Mouse (Mus musculus) heart, postnatal 0 days (tissue): ENCODE measurements around the gene Tmem132b. TPM values are rescaled to one million over a fixed set of nuclear protein-coding genes. Genes with fewer than 3 reads are reported as not detected.
A peak's percentile ranks its signal among the peaks of the same experiment; 100 is the strongest.

Experiments
- ATAC-seq: fragments of 200-750 bp; cut with Nextera tagmentation; 2 replicates; pipeline ENCODE4 v1.8.0; 2017; ENCODE audit warnings: low read depth, moderate number of reproducible peaks, moderate library complexity; ENCODE audit not compliant: insufficient read depth
- DNase-seq: peaks from one replicate; pipeline ENCODE4 v3.0.0-alpha.2; 2016; ENCODE audit warnings: low spot score
- H3K27ac ChIP-seq: fragments of 300-500 bp; sonication (generic); 2 replicates; pipeline ENCODE4 v1.5.1; 2014; ENCODE audit warnings: low read depth, mild to moderate bottlenecking
- H3K27me3 ChIP-seq: fragments of 300-500 bp; sonication (generic); 2 replicates; pipeline ENCODE4 v1.6.1; 2014; ENCODE audit warnings: low read length, mixed read lengths; ENCODE audit not compliant: control insufficient read depth, insufficient read depth
- H3K36me3 ChIP-seq: fragments of 300-500 bp; sonication (generic); replicated peaks from 2 replicates; pipeline ENCODE4 v1.6.1; 2014; ENCODE audit warnings: low read length, mixed read lengths; ENCODE audit not compliant: control insufficient read depth, insufficient read depth
- H3K4me1 ChIP-seq: fragments of 300-500 bp; sonication (generic); 2 replicates; pipeline ENCODE4 v1.6.1; 2014; ENCODE audit warnings: antibody characterized with exemption; ENCODE audit not compliant: control insufficient read depth, insufficient read depth
- H3K4me2 ChIP-seq: fragments of 300-500 bp; sonication (generic); 2 replicates; pipeline ENCODE4 v1.6.1; 2014; ENCODE audit warnings: low read depth, mild to moderate bottlenecking, low read length, moderate library complexity
- H3K4me3 ChIP-seq: fragments of 300-500 bp; sonication (generic); 2 replicates; pipeline ENCODE4 v1.5.1; 2014; ENCODE audit warnings: low read depth, low read length
- H3K9ac ChIP-seq: fragments of 300-500 bp; sonication (generic); replicated peaks from 2 replicates; pipeline ENCODE4 v1.6.1; 2014; ENCODE audit warnings: low read depth, low read length, mixed read lengths
- H3K9me3 ChIP-seq: fragments of 300-500 bp; sonication (generic); replicated peaks from 2 replicates; pipeline ENCODE4 v1.6.1; 2016; ENCODE audit warnings: low read length; ENCODE audit not compliant: control insufficient read depth
- CTCF ChIP-seq: IDR thresholded peaks from 2 replicates; pipeline ENCODE4 v1.5.1; 2016; ENCODE audit warnings: antibody characterized with exemption, control low read depth, low read depth
- EP300 ChIP-seq: IDR thresholded peaks from 2 replicates; pipeline ENCODE4 v1.6.1; 2016; ENCODE audit warnings: antibody characterized with exemption, low read depth
- WGBS: fragments of 180-500 bp; shearing (Covaris S2); extraction: QIAGEN DNeasy Blood & Tissue Kit; methylation state at CpG from one replicate; pipeline ENCODE4 v1.1.7; 2014; 5-methylcytosine and 5-hydroxymethylcytosine counted together
- polyA plus RNA-seq: library from polyadenylated mRNA; unstranded; fragments of >200 nt; fragmentation: Nextera tagmentation; extraction: Ambion mirVana; gene quantifications from 2 replicates; pipeline ENCODE4 v1.2.1, GENCODE M21; 2015
- total RNA-seq: library from RNA; depleted of rRNA; stranded (reverse); fragments of >200 nt; gene quantifications from 2 replicates; pipeline ENCODE4 v1.2.3, GENCODE M21; 2014; ENCODE audit warnings: low replicate concordance

Tmem132b gene
- total and polyA plus RNA-seq, 2 experiments from 2014 or later, result 0.04 TPM; not detected in 1

DNA sequence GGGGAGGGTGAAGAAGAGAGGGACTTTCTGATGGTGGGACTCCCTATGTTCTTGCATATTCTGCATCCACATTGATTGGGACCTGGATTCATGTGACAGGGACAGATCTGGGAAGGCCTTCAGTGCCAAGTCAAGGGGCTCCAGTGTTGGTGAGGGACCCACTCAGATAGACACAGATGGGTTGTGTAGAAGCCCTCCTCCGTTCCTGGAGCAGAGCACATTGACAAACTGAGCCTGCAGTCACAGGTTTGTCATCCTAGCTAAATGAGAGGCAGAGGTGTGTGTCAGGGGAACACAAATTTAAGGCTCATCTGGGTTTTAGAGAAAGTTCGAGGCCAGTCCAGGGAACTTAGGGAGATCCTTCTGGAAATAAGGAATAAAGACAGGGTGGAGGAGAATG, 51.7 kb downstream of the Tmem132b start:
- no peak overlapping the region for H3K9ac ChIP-seq
- no peaks in the 10 kb centered on the region for H3K9me3 ChIP-seq
- H3K4me2 ChIP-seq, result no peak overlapping the region
- DNase-seq, result no peak
- WGBS, result 62% methylated on average over 2 of the region's 2 CpGs
- H3K27ac ChIP-seq, result no peak overlapping the region
- TF ChIP-seq CTCF (no peak), EP300 (no peak)
- no peaks in the 10 kb centered on the region for H3K4me1 ChIP-seq
- no peaks in the 10 kb centered on the region for H3K36me3 ChIP-seq
- ATAC-seq, result no peak
- H3K4me3 ChIP-seq, result no peak overlapping the region
- no peaks in the 10 kb centered on the region for H3K27me3 ChIP-seq

DNA sequence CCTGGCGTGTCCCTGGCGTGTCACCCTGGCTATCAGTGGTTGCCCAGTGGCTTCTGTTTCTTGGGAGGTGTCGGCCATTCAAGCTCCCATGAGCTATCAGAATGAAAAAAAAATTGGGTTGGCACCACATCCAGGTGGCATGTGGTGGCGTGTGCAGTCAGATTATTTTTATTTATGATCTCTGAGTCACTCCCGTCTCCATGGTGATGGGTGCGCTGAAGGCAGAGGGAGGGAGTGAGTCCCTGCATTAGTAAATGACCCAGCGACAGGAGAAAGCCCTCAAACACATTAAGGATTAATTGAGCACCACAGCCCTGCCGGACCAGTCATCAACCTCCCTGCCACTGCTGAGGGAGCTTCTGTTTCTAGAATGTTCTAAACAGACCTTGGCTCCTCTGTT, 52.3 kb downstream of the Tmem132b start:
- Histone ChIP-seq H3K27ac (no peak overlapping the region), H3K9ac (no peak overlapping the region), H3K4me2 (no peak overlapping the region), H3K4me1 (no peaks in the 10 kb centered on the region), H3K27me3 (0 out of 2 replicates have a peak, but pooled peaks cover 2% of the 10 kb centered on the region), H3K9me3 (no peaks in the 10 kb centered on the region), H3K4me3 (no peak overlapping the region), H3K36me3 (no peaks in the 10 kb centered on the region)
- 66% methylated on average over 8 of the region's 8 CpGs for whole genome bisulfite sequencing
- ATAC-seq (no peak), DNase-seq (no peak)
- no peak for TF ChIP-seq EP300
- no peak for TF ChIP-seq CTCF

DNA sequence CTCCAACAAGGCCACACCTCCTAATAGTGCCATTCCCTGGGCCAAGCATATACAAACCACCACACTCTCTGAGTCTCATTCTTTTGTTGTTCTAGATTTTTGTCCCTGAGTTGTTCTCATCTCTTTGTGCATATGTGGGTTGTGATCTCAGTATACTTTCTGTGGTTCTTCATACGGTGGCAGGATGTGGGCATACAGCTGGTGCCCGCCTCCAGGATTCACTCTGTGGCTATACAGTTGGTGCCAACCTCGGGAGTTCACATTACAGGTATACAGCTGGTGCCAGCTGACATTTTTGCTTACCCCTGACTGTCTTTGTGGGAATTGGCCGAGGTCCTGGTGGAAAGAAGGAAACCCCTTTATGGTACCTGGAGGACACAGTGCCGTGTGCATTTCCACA, 53.6 kb downstream of the Tmem132b start:
- Histone ChIP-seq H3K4me2 (no peak overlapping the region), H3K27me3 (0 out of 2 replicates have a peak, but pooled peaks cover 3% of the 10 kb centered on the region), H3K9ac (no peak overlapping the region), H3K36me3 (no peaks in the 10 kb centered on the region), H3K9me3 (no peaks in the 10 kb centered on the region), H3K4me3 (no peak overlapping the region), H3K4me1 (no peaks in the 10 kb centered on the region), H3K27ac (no peak overlapping the region)
- 70% methylated on average over 5 of the region's 5 CpGs for WGBS
- ATAC-seq (no peak), DNase-seq (no peak)
- TF ChIP-seq EP300 (no peak), CTCF (no peak)

DNA sequence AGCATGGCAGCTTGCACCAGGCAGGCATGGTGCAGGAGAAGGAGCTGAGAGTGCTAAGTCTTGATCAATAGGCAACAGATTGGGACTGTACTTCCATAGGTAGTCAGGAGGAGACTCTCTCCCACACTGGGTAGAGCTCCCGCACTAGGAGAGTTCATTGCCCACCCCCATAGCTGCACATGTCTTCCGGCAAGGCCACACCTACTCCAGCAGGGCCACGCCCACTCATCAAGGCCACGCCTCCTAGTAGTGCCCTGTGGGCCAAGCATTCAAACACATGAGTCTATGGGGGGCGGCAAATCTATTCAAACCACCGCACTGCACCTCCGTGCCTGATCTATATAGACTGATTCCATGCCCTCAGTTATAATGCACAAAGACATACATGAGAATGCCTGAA, 56.6 kb downstream of the Tmem132b start:
- Histone ChIP-seq H3K4me1 (no peaks in the 10 kb centered on the region), H3K9me3 (no peaks in the 10 kb centered on the region), H3K27ac (no peak overlapping the region), H3K9ac (no peak overlapping the region), H3K4me2 (no peak overlapping the region), H3K36me3 (no peaks in the 10 kb centered on the region), H3K27me3 (0 out of 2 replicates have a peak, but pooled peaks cover 3% of the 10 kb centered on the region), H3K4me3 (no peak overlapping the region)
- ATAC-seq (no peak), DNase-seq (no peak)
- no peak for TF ChIP-seq EP300
- no peak for TF ChIP-seq CTCF
- WGBS, result 58% methylated on average over 7 of the region's 7 CpGs

DNA sequence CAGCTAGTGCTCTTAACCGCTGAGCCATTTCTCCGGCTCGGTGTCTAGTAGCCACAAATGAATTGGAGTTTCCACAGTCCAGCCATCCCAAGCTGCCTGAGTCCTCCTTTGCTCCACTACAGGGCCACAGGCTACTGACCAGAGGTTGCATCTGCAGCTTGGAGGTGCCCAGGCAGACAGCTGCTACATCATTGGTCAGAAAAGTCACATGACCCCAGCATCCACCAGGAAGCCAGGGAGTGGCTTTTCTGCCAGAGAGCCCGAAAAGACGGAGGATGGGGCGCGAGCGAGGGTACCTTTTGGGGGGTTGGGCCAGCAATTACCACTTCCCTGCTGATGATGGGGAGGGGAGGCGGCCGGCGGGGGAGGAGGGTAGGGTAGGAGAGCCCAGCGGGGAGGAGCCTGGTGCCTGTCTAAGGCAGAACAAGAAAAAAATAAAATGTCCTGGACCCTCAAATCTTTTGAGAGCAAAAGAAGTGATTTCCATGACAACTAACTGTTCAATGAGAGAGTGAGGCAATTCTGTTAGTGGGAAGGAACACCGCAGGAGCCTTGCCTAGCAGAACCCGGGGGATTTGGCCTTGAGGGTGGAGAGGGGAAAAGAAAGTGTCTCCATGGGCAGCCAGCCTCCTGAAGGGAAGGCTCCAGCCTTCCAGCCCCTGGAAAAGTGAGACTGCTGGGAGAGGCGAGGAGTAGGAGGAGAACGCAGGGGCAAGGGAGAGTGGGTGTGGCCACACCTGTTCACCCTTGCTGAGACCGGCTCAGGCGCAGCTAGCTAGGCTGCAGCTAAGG, 57.5 kb downstream of the Tmem132b start:
- WGBS, result 6% methylated on average over 18 of the region's 18 CpGs
- Histone ChIP-seq H3K36me3 (no peaks in the 10 kb centered on the region), H3K4me2 (peak overlapping the region; percentile 24), H3K4me1 (no peaks in the 10 kb centered on the region), H3K9me3 (no peaks in the 10 kb centered on the region), H3K27me3 (0 out of 2 replicates have a peak, but pooled peaks cover 3% of the 10 kb centered on the region), H3K27ac (no peak overlapping the region), H3K9ac (no peak overlapping the region), H3K4me3 (no peak overlapping the region)
- DNase-seq (no peak), ATAC-seq (no peak)
- TF ChIP-seq EP300 (no peak), CTCF (no peak)

DNA sequence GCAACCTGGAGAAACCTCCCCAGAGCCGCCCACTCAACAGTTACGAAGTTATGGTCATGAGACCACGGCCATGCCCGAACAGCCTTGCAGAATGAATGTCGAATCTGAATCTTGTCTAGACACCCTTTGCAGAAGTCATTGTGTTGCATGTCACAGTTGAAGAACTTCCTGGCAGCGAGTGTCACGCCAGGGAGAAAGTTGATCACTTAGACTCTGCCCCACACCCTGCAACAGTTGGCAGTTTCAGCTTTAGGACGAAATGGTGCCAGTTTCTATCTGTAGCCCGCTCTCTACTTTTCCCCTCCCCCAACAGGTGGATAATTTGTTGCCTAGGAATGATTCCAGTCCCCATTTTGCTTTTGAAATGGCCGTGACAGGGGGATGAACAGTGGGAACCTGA, 66.5 kb downstream of the Tmem132b start:
- Histone ChIP-seq H3K36me3 (no peaks in the 10 kb centered on the region), H3K4me1 (no peaks in the 10 kb centered on the region), H3K4me3 (no peak overlapping the region), H3K4me2 (no peak overlapping the region), H3K27me3 (no peaks in the 10 kb centered on the region), H3K27ac (no peak overlapping the region), H3K9me3 (no peaks in the 10 kb centered on the region), H3K9ac (no peak overlapping the region)
- WGBS, result 69% methylated on average over 10 of the region's 10 CpGs
- TF ChIP-seq EP300 (no peak), CTCF (no peak)
- no peak for ATAC-seq
- no peak for DNase-seq
